Mouse (Mus musculus) adrenal gland, adult 18-20 months (tissue): ENCODE results near the gene Fhad1. TPM values are rescaled to one million over a fixed set of nuclear protein-coding genes. Genes with fewer than 3 reads are reported as not detected.

Experiments used
- DNase-seq, 2 experiments: peaks; one replicate each; pipeline ENCODE4 v3.0.0; 2021 to 2022; ENCODE audit warnings: low spot score in 2 of 2
- total RNA-seq, 2 experiments: library from RNA; stranded (reverse); gene quantifications; 1 replicate in 1 of 2; 2 replicates in 1 of 2; pipeline ENCODE4 v1.2.3; 2021

Gene Fhad1
- total RNA-seq, 2 experiments from 2014 or later: 0.60 to 0.70 TPM

DNA sequence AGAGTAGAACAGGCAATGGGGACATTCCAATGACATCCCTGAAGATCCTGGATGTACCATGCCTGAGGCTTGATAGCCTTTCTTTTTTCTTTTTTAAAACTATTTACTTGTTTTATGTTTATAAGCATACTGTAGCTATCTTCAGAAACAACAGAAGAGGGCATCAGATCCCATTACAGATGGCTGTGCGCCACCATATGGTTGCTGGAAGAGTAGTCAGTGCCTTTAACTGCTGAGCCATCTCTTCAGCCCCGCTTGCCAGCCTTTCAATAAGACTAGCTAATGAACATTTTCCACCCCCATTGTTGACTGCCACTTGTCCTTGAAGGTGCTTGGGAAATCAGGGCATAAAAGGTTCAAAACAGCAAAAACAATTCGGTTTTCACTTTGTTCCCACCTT, 31.2 kb downstream of the Fhad1 start:
- DNase-seq: no peak

- DNase-seq: no peak
These were observed 33.4 kb downstream of the Fhad1 start for GRCm38 (mm10) chr4:141981475-141981874.

DNA sequence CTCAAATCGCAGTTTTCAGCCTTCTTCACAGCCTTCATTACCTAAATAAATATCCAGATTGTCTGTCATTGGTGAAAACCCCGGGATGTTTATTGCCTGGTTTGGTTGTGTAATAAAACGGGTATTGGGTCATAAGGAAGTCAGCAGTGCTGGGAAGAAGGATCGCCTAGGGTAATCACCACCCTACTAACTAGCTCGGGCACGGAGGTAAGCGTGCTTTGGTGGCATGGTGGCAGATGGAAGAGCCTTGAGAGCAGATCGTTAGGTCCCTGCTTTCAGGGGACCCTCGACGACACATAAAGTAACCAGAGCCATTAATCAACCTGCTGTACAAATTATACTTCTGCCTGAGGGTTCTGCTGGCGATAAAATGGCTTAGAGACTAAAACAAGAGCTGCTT, 36.3 kb downstream of the Fhad1 start:
- no peak for DNase-seq

DNA sequence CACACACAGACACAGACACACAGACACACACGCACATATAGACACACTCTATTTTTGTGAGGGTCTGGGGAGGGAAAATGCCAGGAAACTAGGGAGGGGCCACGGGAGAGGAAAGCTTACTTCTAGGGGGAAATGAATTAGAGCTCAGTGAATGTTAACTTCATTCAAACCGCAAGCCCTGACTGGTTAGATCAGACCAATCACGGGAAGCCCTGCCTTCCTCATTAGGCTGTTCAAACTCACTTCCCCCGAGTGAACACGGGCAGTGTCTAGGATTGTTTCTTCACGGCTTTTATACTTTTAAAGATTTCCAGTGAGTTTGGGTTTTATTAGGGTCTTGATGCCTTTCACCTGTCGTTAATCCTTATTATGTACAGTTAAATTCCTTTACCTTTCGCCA, 37.5 kb downstream of the Fhad1 start:
- DNase-seq: no peak

GRCm38 (mm10) chr4:141976163-141976562, 38.7 kb downstream of the Fhad1 start:
- peak; percentile 44 to 53 for DNase-seq

DNA sequence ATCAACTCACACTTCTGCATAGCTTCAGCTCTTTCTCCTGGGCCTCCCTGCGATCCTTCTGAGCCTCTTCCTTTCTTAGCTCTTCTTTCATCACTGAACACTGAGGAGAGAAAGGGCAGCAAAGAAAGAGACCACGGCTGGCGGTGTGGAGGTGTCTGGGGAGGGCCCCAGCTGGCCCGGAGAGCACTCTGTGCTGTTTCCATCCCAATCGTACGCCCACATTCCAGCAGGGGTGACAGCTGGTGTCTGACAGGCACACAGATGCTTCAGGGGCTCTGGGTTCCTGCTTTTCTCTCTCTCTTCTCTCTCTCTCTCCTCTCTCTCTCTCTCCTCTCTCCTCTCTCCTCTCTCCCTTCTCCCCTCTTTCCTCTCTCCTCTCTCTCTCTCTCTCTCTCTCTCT, 50.3 kb downstream of the Fhad1 start:
- DNase-seq: no peak

DNA sequence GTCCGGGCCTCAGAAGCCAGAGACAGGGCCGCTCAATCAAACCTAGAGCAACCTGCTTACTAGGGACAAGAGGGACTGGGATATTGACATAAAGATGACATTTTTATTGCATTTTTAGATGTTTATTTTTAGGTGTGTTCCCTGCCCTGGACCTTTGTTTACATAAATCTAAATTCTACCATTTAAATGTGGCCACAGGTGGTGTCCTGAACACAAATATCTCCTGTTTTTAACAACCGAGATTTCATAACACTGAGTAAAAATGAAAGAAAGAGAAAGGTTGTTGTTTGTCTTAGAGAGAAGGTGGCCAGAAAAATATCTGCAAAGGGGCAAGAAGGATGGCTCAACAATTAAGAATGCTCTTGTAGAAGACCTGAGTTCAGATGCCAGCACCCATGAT, 51.0 kb downstream of the Fhad1 start:
- DNase-seq: no peak

- peak; percentile 34 to 55 for DNase-seq
These were observed 51.8 kb downstream of the Fhad1 start for GRCm38 (mm10) chr4:141962811-141963685.

DNA sequence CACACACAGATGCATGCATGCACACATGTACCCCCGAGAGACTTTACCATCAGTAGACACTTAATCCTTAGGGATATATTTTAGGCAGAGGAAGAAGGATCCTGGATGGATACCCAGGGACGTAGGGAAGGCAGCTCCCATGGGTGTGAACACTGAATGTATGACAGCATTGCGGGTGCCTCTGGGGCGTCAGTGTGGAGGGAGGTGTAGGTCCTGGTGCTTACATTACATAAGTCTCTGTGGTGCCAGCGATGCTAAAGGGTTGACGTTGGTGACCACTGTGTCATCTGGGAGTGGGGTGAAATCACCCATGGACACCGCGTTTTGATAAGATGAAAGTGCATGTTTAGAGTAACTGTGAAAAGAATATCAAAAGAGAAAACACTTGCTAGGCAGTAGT, 54.8 kb downstream of the Fhad1 start:
- DNase-seq: no peak

- DNase-seq: no peak
These were observed 55.3 kb downstream of the Fhad1 start for GRCm38 (mm10) chr4:141959615-141960014.

GRCm38 (mm10) chr4:141958614-141959375, 56.1 kb downstream of the Fhad1 start:
- peak; percentile 26 to 34 for DNase-seq

- DNase-seq: peak; percentile 66 to 71
These were observed 56.7 kb downstream of the Fhad1 start for GRCm38 (mm10) chr4:141958188-141958587.

- DNase-seq: no peak
These were observed 57.1 kb downstream of the Fhad1 start for GRCm38 (mm10) chr4:141957740-141958139.

DNA sequence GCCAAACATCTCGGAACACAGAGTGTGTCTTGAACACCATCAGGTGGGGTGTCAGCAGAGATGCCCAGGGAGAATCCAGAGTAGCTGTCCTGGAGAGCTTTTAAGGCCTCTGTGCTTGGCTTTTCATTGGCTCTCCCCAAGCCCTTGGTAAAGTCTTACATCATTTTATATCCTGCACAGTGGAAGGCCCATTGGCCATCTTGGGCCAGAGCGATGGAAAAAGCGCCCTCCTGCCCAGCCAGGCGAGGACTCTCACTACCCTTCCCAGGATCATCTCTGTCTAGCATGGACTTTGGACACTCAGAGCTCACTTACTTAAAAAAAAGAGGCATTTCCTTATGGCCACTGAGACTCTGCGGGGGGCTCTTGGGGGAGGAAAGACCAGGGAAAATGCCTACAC, 58.0 kb downstream of the Fhad1 start:
- DNase-seq: no peak

- no peak for DNase-seq
These were observed 59.8 kb downstream of the Fhad1 start for GRCm38 (mm10) chr4:141954770-141955720.

DNA sequence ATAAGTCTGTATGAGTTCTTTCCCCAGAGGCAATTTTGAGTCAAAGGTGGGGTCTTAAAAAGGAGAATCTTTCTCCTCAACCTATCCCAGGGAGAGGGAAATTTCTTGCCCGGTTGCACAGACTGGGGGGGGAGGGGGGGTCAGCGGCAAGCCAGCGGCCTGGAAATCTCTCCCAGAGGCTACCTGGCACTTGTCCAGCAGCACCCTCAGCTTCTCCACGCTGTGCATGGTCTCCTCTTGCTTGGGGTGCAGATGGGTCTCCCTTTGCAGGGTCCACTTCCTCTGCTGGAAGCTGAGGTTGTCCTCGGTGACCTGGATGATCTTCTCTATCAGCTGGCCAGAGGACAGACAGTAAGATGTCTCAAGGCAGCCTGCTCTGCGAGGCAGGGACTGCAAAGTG, 61.0 kb downstream of the Fhad1 start:
- DNase-seq: no peak

- DNase-seq: no peak
These were observed 61.6 kb downstream of the Fhad1 start for GRCm38 (mm10) chr4:141953291-141953690.

GRCm38 (mm10) chr4:141952824-141953223, 62.1 kb downstream of the Fhad1 start:
- DNase-seq: no peak

DNA sequence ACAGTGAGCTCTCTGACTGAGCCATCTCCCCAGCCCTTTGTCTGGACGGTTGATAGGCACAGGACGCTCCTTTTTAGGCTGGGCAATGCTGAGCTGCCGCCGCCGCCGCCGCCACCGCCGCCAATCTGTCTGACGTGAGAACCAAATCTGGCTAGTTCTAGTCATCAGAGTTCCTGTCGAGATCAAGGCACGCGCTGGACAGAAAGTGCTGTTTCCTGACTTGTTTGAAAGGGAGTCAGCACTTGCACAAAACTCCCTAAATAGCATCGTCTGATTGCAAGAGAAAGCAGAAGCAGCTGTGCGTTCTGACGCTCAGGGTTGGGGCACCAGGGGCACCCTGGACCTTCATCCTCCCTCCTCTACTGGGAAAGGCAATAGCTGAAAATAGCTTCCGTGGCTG, 62.8 kb downstream of the Fhad1 start:
- no peak for DNase-seq

DNA sequence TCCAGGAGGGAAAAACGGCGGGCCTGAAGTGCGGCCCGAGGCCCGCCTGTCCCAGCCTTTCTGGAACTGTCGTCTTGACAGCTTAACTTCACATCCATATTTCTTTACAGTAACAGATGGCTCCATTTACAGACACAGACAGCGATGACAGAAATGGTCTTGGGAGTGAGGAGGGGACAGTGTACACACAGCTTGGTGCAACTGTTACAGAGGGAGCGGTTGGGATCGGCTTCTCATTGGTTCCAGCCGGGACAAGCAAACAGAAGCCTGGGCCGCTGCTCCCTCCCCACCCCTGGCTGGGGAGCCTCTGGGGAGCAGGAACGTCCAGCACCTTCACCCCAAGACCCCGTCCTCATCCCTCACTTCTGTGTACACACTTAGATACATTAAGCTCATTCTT, 65.4 kb downstream of the Fhad1 start:
- no peak for DNase-seq

DNA sequence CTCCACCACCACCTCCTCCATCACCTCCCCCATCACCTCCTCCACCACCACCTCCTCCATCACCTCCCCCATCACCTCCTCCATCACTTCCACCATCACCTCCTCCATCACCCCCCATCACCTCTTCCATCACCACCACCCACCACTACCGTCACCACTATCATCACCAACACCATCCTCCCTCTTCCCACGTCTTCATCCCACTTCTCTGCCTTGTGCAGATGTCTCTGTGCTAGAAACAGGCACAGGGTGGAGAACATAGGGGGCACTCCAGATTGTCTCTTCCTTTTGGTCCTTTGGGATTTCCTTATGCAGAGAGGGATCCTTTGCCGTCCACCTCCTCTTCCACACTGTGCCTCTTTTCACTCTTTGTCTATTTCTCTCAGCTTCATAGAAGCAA, 66.1 kb downstream of the Fhad1 start:
- DNase-seq: no peak
